Mouse (Mus musculus) liver, postnatal 0 days (tissue): Measurements from ENCODE around the gene Rcan1. TPM values are rescaled to one million over a fixed set of nuclear protein-coding genes. Genes with fewer than 3 reads are reported as not detected.

Source experiments
- ATAC-seq: fragments of 200-750 bp; cut with Nextera tagmentation; 2 replicates; pipeline ENCODE4 v1.8.0; 2017; ENCODE audit warnings: mild to moderate bottlenecking, moderate library complexity
- DNase-seq: peaks from one replicate; pipeline ENCODE4 v3.0.0-alpha.2; 2016
- H3K27ac ChIP-seq: fragments of 300-500 bp; sonication (generic); 2 replicates; pipeline ENCODE4 v1.5.1; 2014; ENCODE audit warnings: antibody characterized with exemption, moderate library complexity, mild to moderate bottlenecking, low read depth
- H3K27me3 ChIP-seq: fragments of 300-500 bp; sonication (generic); 2 replicates; pipeline ENCODE4 v1.6.1; 2014; ENCODE audit warnings: low read length, control low read depth, mixed read lengths; ENCODE audit not compliant: insufficient read depth
- H3K36me3 ChIP-seq: fragments of 300-500 bp; sonication (generic); replicated peaks from 2 replicates; pipeline ENCODE4 v1.6.1; 2014; ENCODE audit warnings: mild to moderate bottlenecking, control low read depth, low read length, moderate library complexity, mixed read lengths; ENCODE audit not compliant: insufficient read depth
- H3K4me1 ChIP-seq: fragments of 300-500 bp; sonication (generic); 2 replicates; pipeline ENCODE4 v1.6.1; 2014; ENCODE audit warnings: antibody characterized with exemption, mild to moderate bottlenecking, control low read depth; ENCODE audit not compliant: insufficient read depth
- H3K4me2 ChIP-seq: fragments of 300-500 bp; sonication (generic); 2 replicates; pipeline ENCODE4 v1.6.1; 2014; ENCODE audit warnings: low read depth, mild to moderate bottlenecking, low read length, moderate library complexity, mixed read lengths
- H3K4me3 ChIP-seq: fragments of 300-500 bp; sonication (generic); 2 replicates; pipeline ENCODE4 v1.5.1; 2014; ENCODE audit warnings: low read depth, low read length
- H3K9ac ChIP-seq: fragments of 300-500 bp; sonication (generic); replicated peaks from 2 replicates; pipeline ENCODE4 v1.6.1; 2014; ENCODE audit warnings: mild to moderate bottlenecking, moderate library complexity
- H3K9me3 ChIP-seq: fragments of 300-500 bp; sonication (generic); 2 replicates; pipeline ENCODE4 v1.6.1; 2016; ENCODE audit warnings: mild to moderate bottlenecking, control low read depth, low read length, mixed read lengths
- CTCF ChIP-seq: sonication (generic); IDR thresholded peaks from 2 replicates; pipeline ENCODE4 v1.5.1; 2016; ENCODE audit warnings: antibody characterized with exemption, low read depth
- EP300 ChIP-seq: IDR thresholded peaks from 2 replicates; pipeline ENCODE4 v1.6.1; 2016; ENCODE audit warnings: antibody characterized with exemption, low read depth, mild to moderate bottlenecking
- WGBS: fragments of 180-500 bp; shearing (Covaris S2); extraction: QIAGEN DNeasy Blood & Tissue Kit; methylation state at CpG from one replicate; pipeline ENCODE4 v1.1.7; 2014; ENCODE audit not compliant: insufficient replicate concordance; 5-methylcytosine and 5-hydroxymethylcytosine counted together
- polyA plus RNA-seq: library from polyadenylated mRNA; unstranded; fragments of >200 nt; fragmentation: Nextera tagmentation; extraction: Ambion mirVana; gene quantifications from 2 replicates; pipeline ENCODE4 v1.2.1, GENCODE M21; 2015

The Rcan1 gene
- polyA plus RNA-seq, 1 experiment from 2014 or later: 12.0 TPM

DNA sequence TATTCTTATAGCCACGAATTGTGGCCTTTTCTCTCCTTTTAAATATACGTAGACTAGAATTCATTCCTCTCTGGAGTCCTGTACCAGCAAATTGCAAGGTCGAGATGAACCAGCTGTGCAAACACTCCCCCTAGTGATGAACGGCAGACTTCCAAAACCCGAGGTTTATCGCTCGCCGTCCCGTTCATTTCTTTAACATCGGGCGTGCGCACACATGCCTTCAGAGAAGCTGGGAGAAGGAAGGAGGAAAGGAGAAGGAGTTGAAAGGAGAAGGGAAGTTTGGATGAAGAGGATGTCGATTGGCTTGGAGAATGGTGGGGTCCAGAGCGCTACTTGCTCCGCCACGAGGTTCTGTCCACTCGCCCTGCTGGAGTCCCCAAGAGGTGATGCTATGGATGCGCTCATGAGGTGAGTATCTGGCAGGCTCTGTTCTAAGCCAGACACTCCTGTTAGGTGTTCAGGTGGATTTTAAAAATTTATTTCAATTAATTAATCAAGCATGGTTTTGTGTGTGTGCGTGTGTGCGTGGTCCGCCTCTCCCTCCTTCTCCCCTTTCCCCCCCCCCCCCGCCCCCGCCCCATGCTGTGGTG is 8.0 kb upstream of the Rcan1 start:
- no peaks in the 10 kb centered on the region for H3K4me1 ChIP-seq
- ATAC-seq: no peak
- no peak overlapping the region for H3K4me2 ChIP-seq
- TF ChIP-seq EP300 (no peak), CTCF (peak; percentile 76)
- H3K9me3 ChIP-seq: no peaks in the 10 kb centered on the region
- H3K4me3 ChIP-seq: no peak overlapping the region
- H3K9ac ChIP-seq: no peak overlapping the region
- no peaks in the 10 kb centered on the region for H3K36me3 ChIP-seq
- H3K27me3 ChIP-seq: peaks cover 16% of the 10 kb centered on the region
- H3K27ac ChIP-seq: no peak overlapping the region
- peak; percentile 40 for DNase-seq
- WGBS: 16% methylated on average over 21 of the region's 23 CpGs

- no peak overlapping the region for H3K27ac ChIP-seq
- peak; percentile 78 for DNase-seq
- peak; percentile 91 for ATAC-seq
- peak overlapping the region; percentile 36 for H3K4me2 ChIP-seq
- WGBS: 50% methylated on average over 24 of the region's 25 CpGs
- H3K4me1 ChIP-seq: no peaks in the 10 kb centered on the region
- H3K27me3 ChIP-seq: peaks cover 16% of the 10 kb centered on the region
- H3K9ac ChIP-seq: no peak overlapping the region
- H3K9me3 ChIP-seq: no peaks in the 10 kb centered on the region
- no peak for TF ChIP-seq CTCF
- TF ChIP-seq EP300: no peak
- no peaks in the 10 kb centered on the region for H3K36me3 ChIP-seq
- H3K4me3 ChIP-seq: peak overlapping the region; percentile 3; the same call in 1 of the 2 replicates
These were observed 4.6 kb upstream of the Rcan1 start for GRCm38 (mm10) chr16:92475093-92475860.

DNA sequence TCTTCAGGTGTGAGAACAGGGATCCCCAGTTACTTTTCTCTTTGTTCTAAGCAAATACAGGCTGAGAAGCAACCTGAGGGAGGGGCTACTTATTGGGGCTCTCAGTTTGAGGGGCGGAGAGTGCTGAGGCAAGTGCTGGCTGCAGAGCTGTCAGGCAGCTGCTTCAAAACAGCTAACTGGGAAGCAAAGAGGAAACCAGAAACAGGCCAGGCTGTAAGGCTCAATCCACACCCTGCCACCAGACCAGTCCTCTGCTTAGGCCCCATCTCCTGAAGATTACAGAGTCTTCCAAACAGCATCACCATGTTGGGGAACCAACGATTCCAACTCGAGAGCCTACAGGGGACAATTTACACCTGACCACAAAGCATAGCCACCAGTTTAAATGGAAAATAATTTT is 2.2 kb upstream of the Rcan1 start:
- H3K4me1 ChIP-seq: no peaks in the 10 kb centered on the region
- no peak overlapping the region for H3K27ac ChIP-seq
- ATAC-seq (no peak), DNase-seq (no peak)
- no peaks in the 10 kb centered on the region for H3K36me3 ChIP-seq
- 74% methylated on average over 3 of the region's 3 CpGs for WGBS
- no peak overlapping the region for H3K4me3 ChIP-seq
- no peak for TF ChIP-seq EP300
- no peak for TF ChIP-seq CTCF
- H3K9ac ChIP-seq: no peak overlapping the region
- no peaks in the 10 kb centered on the region for H3K9me3 ChIP-seq
- no peak overlapping the region for H3K4me2 ChIP-seq
- H3K27me3 ChIP-seq: peaks cover 6% of the 10 kb centered on the region; the same call in 1 of the 2 replicates

DNA sequence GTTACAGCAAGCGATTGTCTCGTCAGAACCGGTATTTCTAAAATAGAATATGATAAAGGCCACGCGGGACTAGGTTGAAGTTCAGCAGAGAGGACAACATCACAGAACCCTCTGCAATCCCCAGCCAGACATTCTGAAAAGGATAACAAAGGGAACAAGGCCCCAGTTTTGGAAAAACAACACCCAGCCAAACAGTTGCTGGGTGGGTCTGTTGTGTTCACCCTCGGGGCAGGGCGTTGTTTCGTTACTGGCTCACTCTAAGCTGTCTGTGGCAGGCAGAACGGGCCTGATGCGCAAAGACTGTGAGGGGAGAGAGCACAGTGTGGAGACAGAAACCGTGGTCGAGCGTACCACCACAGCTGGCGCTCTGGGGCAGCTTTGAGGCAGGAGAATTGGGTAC is 2.2 kb downstream of the Rcan1 start:
- Histone ChIP-seq H3K27me3 (no peaks in the 10 kb centered on the region), H3K4me3 (no peak overlapping the region), H3K36me3 (no peaks in the 10 kb centered on the region), H3K4me1 (peaks cover 16% of the 10 kb centered on the region), H3K4me2 (no peak overlapping the region), H3K27ac (no peak overlapping the region), H3K9me3 (no peaks in the 10 kb centered on the region), H3K9ac (no peak overlapping the region)
- DNase-seq (no peak), ATAC-seq (no peak)
- 76% methylated on average over 14 of the region's 14 CpGs for WGBS
- TF ChIP-seq EP300 (no peak), CTCF (no peak)

DNA sequence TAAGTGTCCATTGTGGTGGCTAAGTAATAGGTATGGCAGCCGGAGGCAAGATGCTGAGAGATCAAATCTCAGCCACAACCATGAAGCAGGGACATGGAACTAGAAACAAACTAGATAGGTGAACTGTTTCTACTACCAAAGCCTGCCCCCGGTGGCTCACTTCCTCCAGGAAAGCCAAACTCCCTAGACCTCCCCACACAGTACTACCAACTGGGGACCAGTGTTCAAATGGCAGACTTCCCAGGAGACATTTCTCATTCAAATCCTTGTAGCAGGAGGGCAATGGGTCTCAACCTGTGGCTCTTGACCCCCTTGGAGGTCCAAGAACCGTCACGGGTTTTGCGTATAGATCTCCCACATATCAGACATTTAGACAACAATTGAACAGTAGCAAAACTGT is 3.6 kb downstream of the Rcan1 start:
- ATAC-seq: no peak
- H3K4me2 ChIP-seq: no peak overlapping the region
- peaks cover 16% of the 10 kb centered on the region for H3K4me1 ChIP-seq
- H3K4me3 ChIP-seq: no peak overlapping the region
- DNase-seq: no peak
- no peak overlapping the region for H3K9ac ChIP-seq
- 74% methylated on average over 5 of the region's 5 CpGs for WGBS
- H3K27me3 ChIP-seq: no peaks in the 10 kb centered on the region
- no peaks in the 10 kb centered on the region for H3K9me3 ChIP-seq
- H3K27ac ChIP-seq: no peak overlapping the region
- TF ChIP-seq EP300 (no peak), CTCF (peak; percentile 13; the same call in 1 of the 2 replicates)
- no peaks in the 10 kb centered on the region for H3K36me3 ChIP-seq

DNA sequence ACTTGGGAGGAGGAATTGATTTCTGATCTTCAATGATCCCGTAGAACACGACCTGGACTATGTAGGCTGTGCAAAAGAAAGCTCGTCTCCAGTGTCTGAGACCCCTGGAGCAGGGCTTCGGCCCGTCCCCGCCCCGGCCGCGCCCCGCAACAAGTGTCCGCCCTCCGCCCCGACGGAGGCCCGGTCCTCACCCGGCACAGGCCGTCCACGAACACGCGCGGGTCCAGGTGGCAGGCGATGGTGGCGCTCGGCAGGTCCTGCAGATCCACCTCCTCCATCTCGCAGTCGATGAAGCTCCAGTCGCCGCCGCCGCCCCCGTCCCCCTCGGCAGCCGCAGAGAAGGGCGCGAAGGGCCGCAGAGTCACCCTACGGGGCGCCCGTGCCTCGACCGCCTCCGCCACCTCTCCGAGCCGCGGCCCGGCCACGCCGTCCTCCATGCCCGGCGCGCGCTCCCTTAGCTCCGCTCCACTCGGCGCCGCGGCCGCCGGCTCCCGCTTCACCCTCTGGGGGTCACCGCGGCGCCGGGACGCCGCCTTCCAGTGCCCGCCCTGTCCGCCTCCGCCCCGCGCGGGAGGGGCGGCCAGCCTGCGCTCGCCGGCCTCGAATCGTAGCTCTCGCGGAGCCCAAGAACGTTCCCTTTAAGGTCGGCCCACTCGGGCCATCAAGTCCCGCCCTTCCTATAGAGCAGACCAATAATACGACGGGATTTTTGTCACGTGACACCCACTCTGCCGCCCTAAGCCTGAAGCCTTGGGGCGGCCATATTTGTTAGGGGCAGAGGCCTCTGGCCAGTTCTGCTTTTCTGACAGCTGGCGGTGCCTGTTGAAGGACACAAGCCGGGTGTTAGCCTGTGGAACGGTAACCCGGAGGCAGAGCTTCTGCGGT is 4.8 kb downstream of the Rcan1 start:
- no peaks in the 10 kb centered on the region for H3K27me3 ChIP-seq
- no peaks in the 10 kb centered on the region for H3K36me3 ChIP-seq
- H3K4me2 ChIP-seq: peak overlapping the region; percentile 93
- WGBS: under 1% methylated on average over 78 of the region's 94 CpGs
- no peak for TF ChIP-seq EP300
- TF ChIP-seq CTCF: 0 out of 2 replicates have a peak, but pooled peaks have one; percentile 7
- peak overlapping the region; percentile 64 for H3K27ac ChIP-seq
- H3K4me3 ChIP-seq: peak overlapping the region; percentile 84
- peak overlapping the region; percentile 84 for H3K9ac ChIP-seq
- DNase-seq (peak; percentile 94), ATAC-seq (peak; percentile 100)
- peaks cover 16% of the 10 kb centered on the region for H3K4me1 ChIP-seq
- H3K9me3 ChIP-seq: no peaks in the 10 kb centered on the region
